Mouse (Mus musculus) left cerebral cortex, adult 8-10 months (tissue): ENCODE data around the gene Fancd2. TPM values are rescaled to one million over a fixed set of nuclear protein-coding genes. Genes with fewer than 3 reads are reported as not detected.

ENCODE experiments used
- DNase-seq, 2 experiments: peaks; one replicate each; pipeline ENCODE4 v3.0.0; 2022; ENCODE audit warnings: low spot score in 2 of 2
- microRNA-seq, 2 experiments: library from miRNA; unstranded; fragments of <30 nt; microRNA quantifications; one replicate each; pipeline ENCODE4 v1.2.0; 2022
- total RNA-seq, 4 experiments: library from RNA; stranded (reverse); gene quantifications; 2 replicates each; pipeline ENCODE4 v1.2.4; 2022

The Fancd2 gene
- total RNA-seq, 4 experiments from 2014 or later: 1.7 to 3.3 (median 2.5) TPM

DNA sequence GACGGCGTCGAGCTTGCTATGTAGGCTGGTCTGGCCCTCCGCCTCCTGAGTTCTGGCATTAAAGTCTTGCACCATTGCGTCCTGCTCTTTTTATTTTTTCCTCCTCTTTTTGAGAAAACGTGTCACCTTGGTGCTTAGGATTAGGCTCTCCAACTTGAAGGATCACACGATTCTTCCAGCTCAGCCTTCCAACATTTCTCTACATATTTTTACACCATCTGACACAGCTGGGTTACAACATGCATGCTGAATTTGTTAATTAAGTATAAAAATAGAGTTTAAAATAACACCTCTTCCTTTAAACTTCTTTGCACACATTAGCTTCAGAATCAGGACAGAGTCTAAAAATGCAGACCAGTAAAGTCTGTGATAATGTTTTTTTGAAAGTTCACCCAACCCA is 77.8 kb downstream of the Fancd2 start:
- no peak for DNase-seq

- DNase-seq: peak in 1 of 2 experiments; percentile 66
Observed at GRCm38 (mm10) chr6:113612258-113612969, 80.9 kb downstream of the Fancd2 start.

DNA sequence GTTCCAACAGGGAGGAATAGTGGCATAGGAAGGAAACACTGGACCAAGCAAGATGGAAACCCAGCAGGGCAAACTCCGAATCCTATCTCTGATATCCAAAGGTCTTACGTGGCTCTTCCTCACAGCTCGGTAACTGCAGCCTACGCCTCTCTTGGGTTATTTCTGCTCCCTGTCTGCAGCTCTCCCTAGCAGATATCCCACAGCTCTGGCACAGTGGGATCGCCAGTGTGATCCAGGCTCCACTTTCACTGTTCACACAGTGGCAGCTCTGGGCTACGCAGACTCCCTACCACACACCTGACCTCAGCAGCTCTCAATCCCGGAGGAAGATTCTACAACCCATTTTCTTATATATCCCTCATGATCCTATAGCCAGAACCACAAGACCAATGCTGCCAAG is 82.7 kb downstream of the Fancd2 start:
- peak in 1 of 2 experiments; percentile 51 for DNase-seq

- no peak for DNase-seq
Observed at GRCm38 (mm10) chr6:113614997-113615396, 83.5 kb downstream of the Fancd2 start.

DNA sequence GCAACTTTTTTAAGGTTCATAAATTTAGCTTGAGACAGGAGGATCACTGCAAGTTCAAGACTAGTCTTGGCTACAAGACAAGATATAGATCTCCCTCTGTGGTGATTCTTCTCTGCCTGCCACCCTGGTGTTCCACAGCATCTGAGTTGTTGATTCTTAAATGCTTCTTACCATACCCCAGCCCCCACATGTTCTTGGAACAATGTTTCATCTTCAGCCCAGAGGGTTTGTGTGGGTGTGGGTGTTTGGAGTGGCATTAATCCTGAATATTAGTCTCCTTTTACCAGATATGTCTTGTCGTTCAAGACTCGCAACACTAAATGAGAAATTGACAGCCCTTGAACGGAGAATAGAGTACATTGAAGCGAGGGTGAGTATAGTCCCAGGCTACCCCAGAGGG is 84.0 kb downstream of the Fancd2 start:
- DNase-seq: no peak

DNA sequence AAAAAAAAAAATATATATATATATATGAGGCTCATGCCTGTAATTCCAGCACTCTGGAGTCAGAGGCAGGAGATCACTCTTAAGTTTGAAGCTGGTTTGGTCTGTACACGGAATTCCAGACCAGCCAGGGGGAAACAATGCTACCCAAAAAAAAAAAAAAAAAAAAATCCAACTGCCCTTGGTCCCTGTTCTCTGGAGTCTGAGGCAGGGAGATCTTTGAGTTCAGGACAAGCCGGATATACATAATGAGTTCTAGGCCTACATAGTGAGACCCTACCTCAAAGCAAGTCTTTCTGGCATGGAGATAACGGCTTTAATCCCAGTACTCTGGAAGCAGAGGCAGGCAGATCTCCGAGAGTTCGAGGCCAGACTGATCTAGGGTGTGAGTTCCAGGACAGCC is 91.9 kb downstream of the Fancd2 start:
- no peak for DNase-seq

- peak; percentile 72 to 86 for DNase-seq
Observed at GRCm38 (mm10) chr6:113623941-113624751, 92.7 kb downstream of the Fancd2 start, which contains the start of gene Vhl. Gene Vhl (plus strand): TSS chr6:113623959.

DNA sequence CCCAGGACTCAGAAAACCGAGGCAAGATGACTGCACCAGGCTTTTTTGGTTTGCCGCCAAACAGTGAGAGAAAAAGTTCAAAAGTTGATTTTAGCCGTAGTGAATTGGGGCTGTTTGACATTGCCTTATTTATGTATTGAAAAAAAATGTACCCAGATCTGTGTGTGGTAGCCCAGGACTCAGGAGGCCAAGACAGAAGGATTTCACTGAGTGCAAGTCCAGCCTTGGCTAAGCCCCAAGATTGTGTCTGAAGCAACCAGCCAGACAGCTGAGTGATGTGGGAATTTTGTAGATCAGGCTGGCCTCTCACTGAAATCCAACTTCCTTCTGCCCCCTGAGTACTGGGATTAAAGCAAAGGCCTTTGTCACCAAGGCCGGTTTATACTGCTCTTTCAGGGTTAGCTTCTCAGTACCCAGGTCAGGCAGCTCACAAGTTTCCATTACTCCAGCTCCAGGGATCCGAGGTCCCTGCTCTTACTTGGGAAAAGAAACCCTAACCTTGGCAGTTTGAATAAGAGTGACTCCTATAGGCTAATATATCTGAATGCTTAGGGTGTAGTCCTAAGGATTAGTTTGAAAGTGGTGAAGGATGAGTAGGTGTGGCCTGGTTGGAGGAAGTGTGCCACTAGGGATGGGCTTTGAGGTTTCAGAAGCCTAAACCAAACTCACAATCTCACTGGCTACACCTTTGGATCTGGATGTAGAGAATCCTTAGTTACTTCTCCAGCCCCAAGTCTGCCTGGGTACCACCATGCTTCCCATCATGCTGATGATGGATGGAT is 93.7 kb downstream of the Fancd2 start:
- DNase-seq: no peak

DNA sequence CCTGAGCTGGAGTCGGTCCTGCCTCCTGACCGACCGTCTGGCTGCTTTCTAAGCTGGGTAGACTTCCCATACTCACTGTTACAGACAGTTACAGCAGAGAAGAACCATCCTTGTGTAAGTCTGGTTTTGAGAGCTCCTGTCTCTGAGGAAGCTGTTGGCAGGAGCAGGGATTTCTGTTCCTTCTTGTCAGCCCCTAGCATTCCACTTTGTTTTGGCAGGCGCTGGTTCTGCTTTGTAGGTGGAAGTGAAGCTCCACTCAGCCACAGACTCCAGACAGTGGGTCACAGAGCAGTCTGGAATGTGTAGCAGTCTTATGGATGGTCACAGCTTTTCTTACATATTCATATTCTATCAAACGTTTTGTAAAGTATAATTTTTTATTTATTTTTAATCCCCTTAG is 98.8 kb downstream of the Fancd2 start:
- no peak for DNase-seq

- DNase-seq: no peak
Observed at GRCm38 (mm10) chr6:113632863-113633262, 101.4 kb downstream of the Fancd2 start.

DNA sequence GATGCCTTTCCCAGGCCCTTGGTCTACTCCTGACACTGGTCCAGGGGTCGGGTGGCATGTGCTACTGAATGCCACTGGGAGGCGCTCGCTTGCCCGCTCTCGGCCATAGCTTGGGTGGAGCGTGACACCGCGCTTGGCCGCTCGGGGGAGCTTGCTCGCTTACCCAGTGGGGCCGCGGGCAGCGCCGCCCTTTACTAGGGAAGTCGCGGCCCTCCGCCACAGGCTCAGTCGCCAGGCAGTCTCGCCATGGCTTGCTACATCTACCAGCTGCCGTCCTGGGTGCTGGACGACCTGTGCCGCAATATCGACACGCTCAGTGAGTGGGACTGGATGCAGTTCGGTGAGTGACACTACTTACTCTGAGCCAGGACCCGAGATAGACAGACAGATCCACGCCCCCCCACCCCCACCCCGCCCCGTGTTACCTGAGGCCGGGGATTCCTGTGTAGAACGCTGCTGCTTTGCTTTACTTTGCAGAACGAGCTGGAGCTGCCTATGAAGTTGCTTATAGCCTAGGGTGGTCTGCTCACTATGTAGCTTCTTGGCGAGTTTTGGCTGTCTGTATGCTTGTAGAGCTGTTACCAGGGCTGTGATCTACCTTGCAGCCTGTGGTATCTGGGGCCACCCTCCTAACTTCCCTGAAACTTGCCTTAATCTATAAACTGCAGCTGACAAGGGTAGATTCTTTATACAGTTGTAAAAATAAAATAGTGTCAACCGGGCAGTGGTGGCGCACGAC is 107.0 kb downstream of the Fancd2 start, which contains the start of gene Irak2:
Gene Irak2 (plus strand): TSS at position 166 of the 739 bp plus-strand sequence.
- peak; percentile 88 to 90 for DNase-seq

GRCm38 (mm10) chr6:113639201-113639600 is 107.7 kb downstream of the Fancd2 start:
- DNase-seq: no peak

DNA sequence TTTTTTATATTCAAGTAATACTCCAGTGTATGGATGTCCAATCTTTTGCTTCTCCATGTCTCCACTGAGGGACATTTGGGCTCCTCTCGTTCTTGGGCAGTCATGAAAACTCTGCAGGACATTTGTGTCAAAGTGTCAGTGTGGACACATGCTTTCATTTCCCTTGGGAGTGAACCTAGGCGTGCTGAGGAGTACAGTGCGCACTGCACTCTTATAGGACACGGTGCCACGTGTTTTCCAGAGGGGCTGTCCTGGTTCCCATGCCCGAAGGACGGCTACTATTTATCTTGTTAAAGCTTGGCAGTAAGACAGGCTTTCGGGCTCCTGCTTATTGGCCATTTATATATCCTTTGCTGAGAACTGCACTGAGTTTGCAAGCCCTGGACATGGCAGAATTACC is 111.1 kb downstream of the Fancd2 start:
- DNase-seq: no peak

DNA sequence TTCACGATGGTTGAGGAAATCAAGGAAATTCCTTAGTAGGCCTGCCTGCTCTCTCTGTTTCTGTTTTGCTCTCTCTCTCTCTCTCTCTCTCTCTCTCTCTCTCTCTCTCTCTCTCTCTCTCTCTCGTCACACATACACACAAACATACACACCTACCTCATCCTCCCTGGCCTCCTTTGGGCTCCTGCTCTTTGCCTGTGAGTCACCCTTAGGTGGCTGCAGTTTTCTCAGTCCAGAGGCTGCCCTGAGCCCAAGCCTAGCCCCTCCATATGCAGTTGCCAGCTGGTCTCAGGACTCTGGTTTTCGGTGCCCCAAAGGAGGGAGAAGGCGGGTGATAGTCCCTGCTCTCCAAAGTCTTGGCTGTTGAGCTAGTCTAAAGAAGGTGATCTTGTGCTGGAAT is 111.5 kb downstream of the Fancd2 start:
- no peak for DNase-seq

GRCm38 (mm10) chr6:113643967-113644366 is 112.5 kb downstream of the Fancd2 start:
- no peak for DNase-seq

GRCm38 (mm10) chr6:113644808-113645207 is 113.3 kb downstream of the Fancd2 start:
- DNase-seq: peak in 1 of 2 experiments; percentile 33

Small RNA genes within 50 kb of the gene (microRNA-seq; reads per million reads assigned to microRNA genes)
- gene Gm23365: 0 reads per million in 2 experiments

Other genes with a start within 250 kb of the Fancd2 start
- 10 to 100 TPM; 66.7 to 78.5 (median 72.0) TPM for gene Cpne9, start 249.4 kb upstream of the Fancd2 start, total RNA-seq
- gene Brpf1, start 224.5 kb upstream of the Fancd2 start, total RNA-seq: 10 to 100 TPM; 30.0 to 32.9 (median 31.5) TPM
- 1 to 10 TPM; 7.5 to 9.3 (median 8.4) TPM for gene Ogg1, start 204.7 kb upstream of the Fancd2 start, total RNA-seq
- 100 to 1,000 TPM in 3 of 4 experiments, 10 to 100 TPM in 1; 82.6 to 107 (median 104) TPM for gene Camk1, start 187.7 kb upstream of the Fancd2 start, total RNA-seq
- 10 to 100 TPM; 47.4 to 50.1 (median 47.8) TPM for gene Tada3, start 153.8 kb upstream of the Fancd2 start, total RNA-seq
- 100 to 1,000 TPM; 246 to 271 (median 263) TPM for gene Arpc4, start 153.6 kb upstream of the Fancd2 start, total RNA-seq
- gene Ttll3, start 142.4 kb upstream of the Fancd2 start, total RNA-seq: 10 to 100 TPM in 3 of 4 experiments, 1 to 10 TPM in 1; 8.6 to 13.9 (median 11.8) TPM
- gene Rpusd3, start 112.3 kb upstream of the Fancd2 start, total RNA-seq: 10 to 100 TPM; 16.0 to 22.1 (median 18.1) TPM
- gene Cidec, start 95.9 kb upstream of the Fancd2 start, total RNA-seq: not detected
- 10 to 100 TPM; 34.5 to 43.5 (median 39.4) TPM for gene Jagn1, start 89.1 kb upstream of the Fancd2 start, total RNA-seq
- under 1 TPM; 0.24 to 0.74 (median 0.58) TPM for gene Il17re, start 73.2 kb upstream of the Fancd2 start, total RNA-seq
- gene Il17rc, start 60.3 kb upstream of the Fancd2 start, total RNA-seq: 1 to 10 TPM; 5.2 to 8.3 (median 5.6) TPM
- 100 to 1,000 TPM in 3 of 4 experiments, 10 to 100 TPM in 1; 99.3 to 110 (median 105) TPM for gene Creld1, start 48.4 kb upstream of the Fancd2 start, total RNA-seq
- gene Prrt3, start 29.8 kb upstream of the Fancd2 start, total RNA-seq: 10 to 100 TPM; 49.5 to 55.2 (median 53.5) TPM
- gene Emc3, start within 50 bp of the Fancd2 start, total RNA-seq: 10 to 100 TPM; 67.2 to 73.2 (median 69.3) TPM
- gene Fancd2os, start 69.0 kb downstream of the Fancd2 start, total RNA-seq: under 1 TPM in 1 of 4 experiments, not detected in 3; 0.36 TPM
- gene Brk1, start 73.1 kb downstream of the Fancd2 start, total RNA-seq: 100 to 1,000 TPM; 217 to 234 (median 227) TPM
- 10 to 100 TPM; 38.6 to 49.8 (median 41.2) TPM for gene Vhl, start 92.3 kb downstream of the Fancd2 start, total RNA-seq
- gene Irak2, start 106.8 kb downstream of the Fancd2 start, total RNA-seq: 10 to 100 TPM; 20.9 to 28.8 (median 24.0) TPM
- 10 to 100 TPM; 70.4 to 85.5 (median 78.8) TPM for gene Tatdn2, start 165.4 kb downstream of the Fancd2 start, total RNA-seq
- not detected for gene Ghrl, start 188.2 kb downstream of the Fancd2 start, total RNA-seq
- 10 to 100 TPM; 62.3 to 72.8 (median 68.6) TPM for gene Sec13, start 209.1 kb downstream of the Fancd2 start, total RNA-seq